Mouse (Mus musculus) adrenal gland, postnatal 25 days (tissue): ENCODE measurements at regions not wholly inside any gene's neighbourhood (a gene's known extent, or its start where the extent isn't known, plus 50 kb on each side); places are given as distances from the start of the nearest gene placed in this dataset.

ENCODE experiments used
- DNase-seq: peaks from one replicate; pipeline ENCODE4 v3.0.0; 2021; ENCODE audit warnings: mixed read lengths

- no peak for DNase-seq
These were observed 127.8 kb downstream of the Stk31 start for GRCm38 (mm10) chr6:49523184-49523583.

- peak; percentile 27 for DNase-seq
These were observed 128.3 kb downstream of the Stk31 start for GRCm38 (mm10) chr6:49523696-49524095.

GRCm38 (mm10) chr6:49533956-49534355 is 138.6 kb downstream of the Stk31 start:
- DNase-seq, result no peak

GRCm38 (mm10) chr6:49534551-49534950 is 139.1 kb downstream of the Stk31 start:
- no peak for DNase-seq

- no peak for DNase-seq
These were observed 149.5 kb downstream of the Stk31 start for GRCm38 (mm10) chr6:49544946-49545345.

- DNase-seq, result no peak
These were observed 159.7 kb downstream of the Stk31 start for GRCm38 (mm10) chr6:49555069-49555468.

- no peak for DNase-seq
These were observed 163.1 kb downstream of the Stk31 start for GRCm38 (mm10) chr6:49558508-49558907.

GRCm38 (mm10) chr6:49559112-49559511 is 163.7 kb downstream of the Stk31 start:
- DNase-seq, result no peak

GRCm38 (mm10) chr6:49578340-49578739 is 182.9 kb downstream of the Stk31 start:
- DNase-seq, result no peak

- no peak for DNase-seq
These were observed 184.3 kb downstream of the Stk31 start for GRCm38 (mm10) chr6:49579691-49580090.

- no peak for DNase-seq
These were observed 186.8 kb downstream of the Stk31 start for GRCm38 (mm10) chr6:49582040-49582707.

GRCm38 (mm10) chr6:49586553-49586952 is 191.1 kb downstream of the Stk31 start:
- DNase-seq, result no peak

GRCm38 (mm10) chr6:49588677-49589076 is 193.3 kb downstream of the Stk31 start:
- DNase-seq, result no peak

- no peak for DNase-seq
These were observed 195.7 kb downstream of the Stk31 start for GRCm38 (mm10) chr6:49590927-49591631.

GRCm38 (mm10) chr6:49591632-49592000 is 196.2 kb downstream of the Stk31 start:
- no peak for DNase-seq

GRCm38 (mm10) chr6:49592676-49593075 is 197.3 kb downstream of the Stk31 start:
- no peak for DNase-seq

- no peak for DNase-seq
These were observed 207.8 kb downstream of the Stk31 start for GRCm38 (mm10) chr6:49603201-49603600.

GRCm38 (mm10) chr6:49603844-49604243 is 208.4 kb downstream of the Stk31 start:
- no peak for DNase-seq

GRCm38 (mm10) chr6:49606028-49606427 is 210.6 kb downstream of the Stk31 start:
- DNase-seq, result no peak

GRCm38 (mm10) chr6:49606626-49607158 is 211.3 kb downstream of the Stk31 start:
- no peak for DNase-seq

- DNase-seq, result no peak
These were observed 198.4 kb upstream of the Npy start for GRCm38 (mm10) chr6:49624080-49624479.

- DNase-seq, result no peak
These were observed 197.9 kb upstream of the Npy start for GRCm38 (mm10) chr6:49624564-49624963.

GRCm38 (mm10) chr6:49633470-49634095 is 188.9 kb upstream of the Npy start:
- DNase-seq, result no peak
